Mouse (Mus musculus): ENCODE measurements at regions not wholly inside any gene's neighbourhood (a gene's known extent, or its start where the extent isn't known, plus 50 kb on each side); places are given as distances from the start of the nearest gene placed in this dataset.
"Not testable (repeated sequence)": the region's sequence is repeated elsewhere in the genome, so short reads cannot be mapped to it uniquely, and the experiment has no call there.

DNA sequence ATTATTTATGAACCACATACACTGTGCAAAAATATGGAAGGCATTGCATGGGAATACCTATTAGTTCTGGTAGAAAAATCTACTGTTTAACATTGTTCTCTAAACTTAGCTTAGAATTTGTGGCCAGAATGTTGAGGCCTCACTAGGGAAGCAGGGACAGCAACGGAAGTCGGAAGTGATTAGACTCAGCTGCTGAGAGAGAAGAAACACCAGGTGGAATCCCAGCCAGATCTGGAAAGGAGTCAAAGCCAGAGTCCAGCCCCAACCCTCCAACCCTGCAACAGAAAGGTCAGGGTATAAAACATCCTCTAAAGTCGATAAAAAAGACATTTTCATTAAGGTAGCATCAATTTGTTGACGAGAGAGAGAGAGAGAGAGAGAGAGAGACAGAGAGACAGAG, 258.9 kb downstream of the Pou4f1 start:
- in situ Hi-C loops (cut with MboI, MseI), result no loop called here

DNA sequence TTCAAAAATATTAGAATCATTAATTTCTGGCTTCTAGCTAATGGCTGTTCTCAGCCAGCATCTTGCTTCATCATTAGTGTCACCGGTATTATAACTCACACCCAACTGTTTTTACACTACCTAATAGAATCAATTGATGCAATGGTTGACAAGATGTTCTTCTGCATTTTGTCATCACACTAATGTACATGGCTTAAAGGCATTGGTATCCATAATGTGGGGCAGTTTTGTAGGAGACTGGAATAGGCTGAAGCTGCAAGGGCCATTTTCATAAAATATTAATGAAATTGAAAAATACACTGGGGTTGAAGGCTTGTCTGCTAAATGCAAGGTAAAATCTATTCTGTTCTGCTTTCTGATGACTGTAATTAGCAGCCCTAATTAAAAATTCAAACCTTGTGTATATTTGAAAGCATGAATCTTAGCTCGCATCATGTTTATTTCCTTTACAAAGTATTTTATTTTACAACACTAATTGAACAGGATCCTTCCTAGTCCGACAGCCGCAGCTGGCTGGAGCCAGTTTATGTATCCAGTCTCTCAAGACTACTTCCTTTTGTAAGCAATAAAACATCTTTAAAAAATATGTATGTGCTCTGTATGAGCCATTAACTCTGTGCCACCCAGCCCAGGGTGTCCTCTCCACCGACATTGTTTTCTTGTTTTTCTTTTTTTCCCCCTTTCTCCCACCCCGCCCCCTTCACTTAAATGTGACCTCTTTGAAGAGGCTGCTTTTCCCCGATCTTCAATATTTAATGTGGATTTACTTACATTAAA, 259.6 kb downstream of the Pou4f1 start:
- in situ Hi-C loops (cut with MboI, MseI), result no loop called here

DNA sequence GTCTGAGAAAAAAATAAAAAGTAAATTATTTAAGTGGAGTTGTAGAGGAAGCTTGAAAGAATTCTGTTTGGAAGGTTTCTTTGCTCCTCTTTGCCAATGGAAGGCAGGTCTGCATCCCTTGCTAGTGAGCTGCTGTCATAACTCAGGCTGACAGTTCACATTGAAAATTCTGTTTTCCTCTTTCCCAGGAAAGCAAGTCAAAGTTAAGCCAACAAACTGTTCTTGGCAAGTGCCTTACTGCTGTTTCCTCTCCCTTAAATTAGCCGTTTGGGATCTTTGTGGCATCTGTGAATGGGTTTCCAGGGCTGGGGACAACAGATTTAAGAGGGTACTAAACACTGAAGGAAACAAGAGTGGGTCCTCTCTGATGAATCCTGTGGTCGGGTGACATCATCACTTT, 261.2 kb downstream of the Pou4f1 start:
- in situ Hi-C loops (cut with MboI, MseI), result no loop called here

GRCm38 (mm10) chr14:104203239-104203986, 264.4 kb downstream of the Pou4f1 start:
- in situ Hi-C loops (cut with MboI, MseI), result no loop called here

DNA sequence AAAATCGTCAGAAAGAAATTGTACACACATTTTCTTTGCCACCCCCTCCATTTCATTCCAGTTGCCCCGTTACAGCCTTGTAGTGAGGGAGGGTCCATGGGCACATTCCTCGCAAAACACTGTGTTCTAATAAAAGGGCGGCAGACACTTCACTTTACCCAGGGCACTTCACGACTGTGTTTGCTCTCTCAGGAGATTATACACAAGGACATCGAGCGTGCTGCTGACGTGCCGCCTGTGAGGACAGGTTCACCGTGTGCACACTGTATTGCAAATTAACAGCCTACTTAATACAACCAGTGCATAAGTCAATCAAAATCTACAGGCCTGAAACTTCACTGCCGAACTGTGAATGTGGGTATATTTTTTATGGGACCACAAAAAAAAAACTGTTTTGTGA, 274.6 kb downstream of the Pou4f1 start:
- in situ Hi-C loops (cut with MboI, MseI), result no loop called here

GRCm38 (mm10) chr14:104175122-104175521, 292.7 kb downstream of the Pou4f1 start:
- in situ Hi-C loops (cut with MboI, MseI), result no loop called here

DNA sequence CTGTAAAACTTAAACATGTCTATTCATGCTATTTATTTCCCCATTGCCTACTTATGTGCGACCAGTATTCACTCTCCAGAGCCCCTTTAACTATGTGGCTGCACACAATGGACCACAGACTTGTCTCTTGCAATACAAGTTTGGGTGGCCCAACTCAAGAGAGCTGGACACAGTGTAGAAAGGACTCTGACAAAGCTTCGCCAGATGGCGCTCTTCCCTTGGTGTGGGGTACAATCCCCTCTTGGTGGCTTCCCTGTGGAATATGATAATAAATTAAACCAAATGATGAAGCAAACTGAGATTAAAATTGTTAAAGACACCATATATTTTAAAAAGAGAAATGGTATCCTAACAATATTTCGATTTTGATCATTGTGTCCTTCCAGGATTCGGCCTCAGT, 302.6 kb upstream of the Ednrb start:
- in situ Hi-C loops (cut with MboI, MseI), result no loop called here

- in situ Hi-C loops (cut with MboI, MseI), result no loop called here
Measured at GRCm38 (mm10) chr14:104145395-104145794, 301.2 kb upstream of the Ednrb start.

DNA sequence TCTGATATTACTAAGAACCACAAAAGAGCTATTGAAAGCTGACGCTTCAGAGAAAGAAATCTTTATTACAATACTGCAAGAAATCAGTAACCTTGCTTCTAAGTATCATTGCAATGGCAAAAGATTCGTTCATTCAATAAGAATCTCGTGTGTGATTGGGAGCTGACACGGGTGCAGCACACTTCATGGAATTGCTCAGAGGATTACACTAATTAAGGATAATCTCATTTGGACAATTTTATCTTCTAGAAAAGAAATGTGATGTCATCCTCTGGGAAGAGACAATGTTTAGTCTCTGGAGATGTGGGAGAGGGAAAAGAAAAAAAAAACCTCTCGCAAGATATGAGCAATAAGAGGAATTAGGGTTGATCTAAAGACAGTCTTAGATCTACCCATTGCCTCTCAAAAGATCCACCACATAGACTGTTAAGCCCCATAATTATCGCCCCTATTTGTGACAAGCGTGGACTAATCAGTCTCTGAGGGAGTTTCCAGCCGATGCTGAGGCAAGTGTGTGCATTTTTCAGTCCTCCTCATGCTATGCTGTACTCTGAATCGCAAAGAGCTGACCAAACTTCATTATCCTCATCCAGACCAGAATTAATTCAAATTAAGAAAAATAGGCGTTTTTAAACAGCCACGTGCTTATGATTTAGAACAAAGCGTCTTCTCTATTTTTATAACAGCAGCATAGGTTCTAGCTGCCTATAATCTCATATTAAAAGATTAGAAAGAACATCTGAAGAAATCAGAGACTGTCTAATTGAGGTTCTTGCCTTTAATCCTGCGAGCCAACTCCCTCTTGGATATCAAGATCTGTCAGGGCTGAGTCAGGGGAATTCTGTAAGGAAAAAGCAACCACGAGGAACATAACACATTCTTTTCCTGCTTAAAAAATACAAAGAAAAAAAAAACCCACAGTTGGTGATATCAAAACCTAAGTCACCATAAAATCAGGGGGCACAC, 271.1 kb upstream of the Ednrb start:
- in situ Hi-C loops (cut with MboI, MseI), result no loop called here

DNA sequence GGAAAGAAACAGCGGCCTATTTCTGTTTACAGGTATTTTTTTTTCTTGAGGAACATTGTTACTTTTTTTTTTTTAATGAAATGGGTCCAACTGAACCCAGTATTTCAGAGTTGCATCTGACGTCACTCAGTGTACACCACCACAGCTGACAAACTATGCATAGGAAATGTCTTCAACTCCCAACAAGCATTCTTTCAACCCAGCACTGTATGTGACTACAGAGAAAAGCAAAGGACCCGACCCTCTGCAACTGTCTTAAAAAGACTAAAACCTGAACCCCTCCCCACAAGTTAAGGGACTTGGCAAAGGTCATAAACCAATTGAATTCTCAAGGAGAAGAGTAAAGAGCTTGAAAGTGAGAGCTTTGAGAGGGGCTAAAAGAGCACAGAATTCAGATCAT, 270.0 kb upstream of the Ednrb start:
- in situ Hi-C loops (cut with MboI, MseI), result no loop called here

DNA sequence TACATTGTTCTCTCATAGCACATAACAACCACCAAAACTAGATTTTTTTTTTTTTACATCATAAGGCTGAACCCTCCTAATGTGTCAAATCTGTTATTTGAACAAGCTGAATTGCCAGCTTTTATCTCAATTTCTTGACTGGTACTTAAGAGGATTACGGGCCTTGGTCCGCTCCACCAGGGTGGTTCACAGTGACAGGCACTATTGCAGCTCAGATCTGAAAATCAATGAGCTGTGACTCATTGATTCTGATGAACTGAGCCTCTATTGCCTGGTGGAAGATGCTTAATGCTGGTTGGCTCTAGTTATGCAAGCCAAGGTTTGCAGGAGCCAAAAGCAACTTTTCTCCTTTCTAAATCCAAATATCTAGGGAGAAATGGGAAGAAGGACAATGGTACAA, 269.2 kb upstream of the Ednrb start:
- in situ Hi-C loops (cut with MboI, MseI), result no loop called here

DNA sequence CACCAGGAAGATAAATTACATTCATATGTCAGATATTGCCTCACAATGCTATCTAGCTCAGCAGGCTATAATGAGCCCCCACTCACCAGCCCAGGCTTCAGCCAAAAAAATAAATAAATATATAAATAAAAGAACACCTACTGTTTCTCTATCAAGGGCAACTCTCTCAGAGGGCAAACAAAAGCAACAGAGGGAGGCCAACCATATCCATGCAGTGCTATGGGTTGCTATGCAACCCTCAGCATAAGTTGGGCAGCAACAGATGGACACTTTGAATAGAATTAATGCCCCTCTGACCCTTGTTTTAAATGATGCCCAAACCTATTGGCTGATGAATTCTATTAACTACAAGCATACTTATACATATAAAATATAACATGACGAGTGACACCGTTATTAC, 242.2 kb upstream of the Ednrb start:
- in situ Hi-C loops (cut with MboI, MseI), result no loop called here

- in situ Hi-C loops (cut with MboI, MseI), result not testable (repeated sequence)
Measured at GRCm38 (mm10) chr14:104064199-104064598, 220.0 kb upstream of the Ednrb start.

GRCm38 (mm10) chr14:104053697-104054096, 209.5 kb upstream of the Ednrb start:
- in situ Hi-C loops (cut with MboI, MseI), result no loop called here

- in situ Hi-C loops (cut with MboI, MseI), result loop anchor here (5.0 to 25.0 kb wide), 4 partner anchors 476 to 1024 kb away; no protein-coding TSS in a partner anchor
Measured at GRCm38 (mm10) chr14:104038628-104039325, 194.6 kb upstream of the Ednrb start.

DNA sequence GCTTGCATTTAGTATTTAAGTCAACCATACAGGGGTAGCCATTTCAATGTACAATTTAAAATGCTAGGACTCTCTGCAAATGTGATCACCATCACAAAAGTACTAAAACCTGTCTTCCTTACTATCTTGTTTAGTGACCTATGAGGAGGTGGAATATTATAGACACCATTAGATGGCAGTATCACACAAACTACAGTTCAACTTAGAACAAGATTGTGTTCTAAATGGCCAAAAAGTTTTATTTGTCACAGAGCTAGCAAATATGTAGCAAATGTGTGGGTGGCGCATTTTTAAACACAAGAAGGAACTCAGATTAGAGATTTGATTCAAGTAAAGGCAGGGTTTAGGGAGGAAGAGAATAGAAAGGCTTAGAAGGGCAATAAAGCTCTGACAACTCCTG, 189.4 kb upstream of the Ednrb start:
- in situ Hi-C loops (cut with MboI, MseI), result loop anchor here (5.0 to 25.0 kb wide), 4 partner anchors 311 to 1029 kb away; no protein-coding TSS in a partner anchor

DNA sequence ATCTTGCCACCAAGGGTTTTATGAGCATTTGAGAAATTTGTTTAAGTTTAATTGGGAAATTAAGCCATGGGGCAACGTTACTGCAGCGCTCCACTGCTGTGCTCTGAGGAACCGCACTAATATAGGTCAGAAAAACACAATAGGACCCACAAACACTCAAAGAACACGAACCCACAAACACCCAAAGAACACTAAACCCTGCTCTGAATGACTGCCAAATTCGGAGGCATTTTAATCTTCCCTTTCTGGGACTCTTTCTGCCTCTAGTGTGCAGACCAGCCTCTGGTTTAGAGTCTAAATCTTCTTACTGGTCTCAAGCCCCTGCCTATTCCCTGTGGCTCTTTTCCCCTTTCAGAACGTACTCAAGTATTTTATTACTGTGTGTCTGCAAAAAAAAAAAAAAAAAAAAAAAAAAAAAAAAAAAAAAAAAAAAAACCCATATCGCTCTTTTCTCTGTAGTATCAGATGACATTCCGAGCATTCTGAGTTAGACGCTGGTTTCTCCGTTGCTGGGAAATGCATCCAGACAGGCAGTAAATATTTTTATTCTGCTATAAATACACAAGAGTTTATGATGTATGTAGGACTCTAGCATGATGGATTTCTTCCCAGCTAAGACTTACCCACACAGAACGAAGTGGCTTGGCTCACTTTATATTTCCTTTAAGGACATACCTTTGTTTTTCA, 186.7 kb upstream of the Ednrb start:
- in situ Hi-C loops (cut with MboI, MseI), result loop anchor here (5.0 to 25.0 kb wide), 4 partner anchors 309 to 1031 kb away; no protein-coding TSS in a partner anchor

DNA sequence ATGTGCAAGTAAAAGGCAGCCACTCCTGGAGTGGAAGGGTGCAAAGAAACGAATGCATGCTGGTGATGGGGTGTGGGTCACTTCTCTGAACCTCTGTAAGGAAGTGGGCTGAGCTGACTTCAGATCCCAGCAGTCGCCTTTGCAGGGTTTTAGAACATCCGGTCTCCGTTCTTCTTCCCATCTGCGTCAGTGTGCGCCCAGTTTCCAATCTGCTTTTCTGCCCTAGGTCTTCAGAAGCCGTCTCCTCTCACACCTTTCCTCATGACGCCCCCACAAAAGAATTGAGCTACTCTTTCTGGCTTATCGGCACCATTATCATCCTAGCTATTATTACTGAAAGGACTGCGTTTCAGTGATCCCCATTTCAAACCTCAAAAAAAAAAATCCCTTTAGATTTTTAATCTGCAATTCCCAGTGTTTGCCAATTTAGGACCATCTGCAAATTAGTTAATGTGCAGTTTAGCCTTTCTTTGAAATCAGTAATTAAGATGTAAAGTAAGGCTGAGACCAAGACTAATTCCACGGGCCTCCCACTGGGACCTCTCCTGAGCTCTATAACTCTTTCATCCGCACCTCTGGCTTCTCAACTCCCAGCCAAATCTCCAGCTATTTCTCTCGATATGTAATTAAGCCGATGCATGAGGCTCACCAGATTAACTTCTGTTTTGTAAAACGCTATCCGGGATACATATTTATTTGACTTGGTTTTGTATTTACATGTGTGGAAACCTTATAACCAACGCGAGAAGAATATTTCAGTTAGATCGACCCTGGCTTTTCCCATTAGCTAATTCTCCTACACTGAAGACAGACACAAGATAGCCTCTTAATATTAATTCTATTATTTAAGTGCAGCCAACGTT, 185.7 kb upstream of the Ednrb start:
- in situ Hi-C loops (cut with MboI, MseI), result loop anchor here (5.0 to 25.0 kb wide), 5 partner anchors 308 to 1032 kb away; no protein-coding TSS in a partner anchor

DNA sequence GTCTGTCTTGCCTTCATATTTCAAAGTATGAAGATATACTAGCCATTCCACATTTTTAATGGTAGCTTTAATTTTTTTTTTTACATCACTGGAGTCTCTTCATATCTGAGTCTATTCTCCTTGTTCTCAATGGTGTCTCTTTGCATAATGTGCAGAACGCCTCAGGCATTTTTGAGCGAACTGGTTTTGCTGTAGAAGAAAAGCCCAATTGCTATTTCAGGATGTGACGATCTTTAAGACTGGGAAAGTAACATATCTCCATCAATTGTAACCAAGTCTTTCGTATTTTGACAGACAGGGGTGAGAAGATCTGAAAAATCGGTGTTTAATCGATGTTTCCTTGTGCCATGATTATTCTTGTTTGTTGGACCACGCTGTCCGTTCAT, 183.7 kb upstream of the Ednrb start:
- in situ Hi-C loops (cut with MboI, MseI), result loop anchor here (5.0 to 25.0 kb wide), 4 partner anchors 311 to 1034 kb away; no protein-coding TSS in a partner anchor

All from T-helper 17 cell (primary cell).